Mouse (Mus musculus): ENCODE measurements around the gene Mad1l1. TPM values are rescaled to one million over a fixed set of nuclear protein-coding genes. Genes with fewer than 3 reads are reported as not detected.

The Mad1l1 gene
- total and polyA plus RNA-seq, 3 experiments = 40.5 to 65.2 TPM; not detected in 1

DNA sequence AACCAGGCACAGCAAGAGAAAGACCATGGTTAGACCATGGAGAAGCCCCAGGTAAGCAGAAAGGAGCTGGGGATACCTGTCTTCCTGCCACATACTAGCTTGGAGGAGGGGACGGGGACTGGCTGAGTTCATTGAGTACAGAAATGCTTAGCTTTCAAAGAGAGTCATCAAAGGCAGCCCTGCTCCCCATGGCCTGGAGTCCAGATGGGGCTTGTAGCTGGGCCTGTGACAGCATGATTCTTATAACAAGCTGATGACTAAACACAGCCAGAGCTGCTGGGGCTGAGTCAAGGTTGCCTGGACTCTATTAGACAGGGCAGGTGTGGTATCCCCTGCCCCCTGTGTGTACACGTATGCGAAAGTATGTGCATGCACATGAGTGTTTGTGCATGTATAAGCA, 242.9 kb downstream of the Mad1l1 start:
- TF ChIP-seq HCFC1 (IDR thresholded peaks at IDR 0.05; ENCODE audit: low read depth, low read length) (no peak), NRF1 (IDR thresholded peaks at IDR 0.05; ENCODE audit: insufficient read depth, low read depth, low read length, poor library complexity, severe bottlenecking) (no peak), CHD2 (IDR thresholded peaks at IDR 0.05; ENCODE audit: low read length) (no peak), ZNF384 (IDR thresholded peaks at IDR 0.05; ENCODE audit: low read depth, low read length) (no peak), ETS1 (IDR thresholded peaks at IDR 0.05; ENCODE audit: low read depth, low read length) (no peak), MEF2A (IDR thresholded peaks at IDR 0.05; ENCODE audit: extremely low read depth, insufficient replicate concordance, low read depth, low read length, poor library complexity, severe bottlenecking) (no peak), CHD1 (IDR thresholded peaks at IDR 0.05; ENCODE audit: low read depth, low read length) (no peak)
- Histone ChIP-seq H3K4me3 (ENCODE audit: control insufficient read depth in 1 of 2, insufficient read depth in 1 of 2, low read depth in 2 of 2, low read length in 2 of 2) (no peak overlapping the region), H3K27ac (ENCODE audit: control insufficient read depth, low read depth, low read length) (no peak overlapping the region), H3K9ac (ENCODE audit: control insufficient read depth, low read depth, low read length, poor library complexity, severe bottlenecking) (no peak overlapping the region), H3K36me3 (ENCODE audit: control insufficient read depth in 1 of 2, insufficient read depth in 2 of 2, low read length in 2 of 2) (no peaks in the 10 kb centered on the region; a peak in 1 of 4 replicates), H3K4me1 (ENCODE audit: control insufficient read depth in 1 of 2, insufficient read depth in 2 of 2, low read length in 2 of 2) (no peaks in the 10 kb centered on the region), H3K9me3 (replicated peaks; ENCODE audit: insufficient read depth, low read length) (no peaks in the 10 kb centered on the region), H3K79me2 (ENCODE audit: control insufficient read depth, insufficient read depth, low read length, poor library complexity) (no peaks in the 10 kb centered on the region), H3K27me3 (ENCODE audit: control insufficient read depth in 1 of 2, insufficient read depth in 2 of 2, low read length in 2 of 2) (no peaks in the 10 kb centered on the region)
- DNase-seq (ENCODE audit: low read depth, low spot score) = no peak

- no peak for DNase-seq (ENCODE audit: low read depth, low spot score)
- Histone ChIP-seq H3K4me1 (ENCODE audit: control insufficient read depth in 1 of 2, insufficient read depth in 2 of 2, low read length in 2 of 2) (no peaks in the 10 kb centered on the region), H3K27me3 (ENCODE audit: control insufficient read depth in 1 of 2, insufficient read depth in 2 of 2, low read length in 2 of 2) (no peaks in the 10 kb centered on the region), H3K27ac (ENCODE audit: control insufficient read depth, low read depth, low read length) (no peak overlapping the region), H3K9me3 (replicated peaks; ENCODE audit: insufficient read depth, low read length) (no peaks in the 10 kb centered on the region), H3K9ac (ENCODE audit: control insufficient read depth, low read depth, low read length, poor library complexity, severe bottlenecking) (no peak overlapping the region), H3K36me3 (ENCODE audit: control insufficient read depth in 1 of 2, insufficient read depth in 2 of 2, low read length in 2 of 2) (no peaks in the 10 kb centered on the region; a peak in 1 of 4 replicates), H3K4me3 (ENCODE audit: control insufficient read depth in 1 of 2, insufficient read depth in 1 of 2, low read depth in 2 of 2, low read length in 2 of 2) (no peak overlapping the region), H3K79me2 (ENCODE audit: control insufficient read depth, insufficient read depth, low read length, poor library complexity) (no peaks in the 10 kb centered on the region)
- TF ChIP-seq ELF1 (IDR thresholded peaks at IDR 0.05; ENCODE audit: low read depth, low read length) (no peak), JUND (IDR thresholded peaks at IDR 0.05; ENCODE audit: low read depth, low read length) (no peak), ZMIZ1 (IDR thresholded peaks at IDR 0.05; ENCODE audit: low read depth, low read length) (no peak), CHD2 (IDR thresholded peaks at IDR 0.05; ENCODE audit: low read length) (no peak), SIN3A (IDR thresholded peaks at IDR 0.05; ENCODE audit: low read length) (no peak), EP300 (IDR thresholded peaks at IDR 0.05; ENCODE audit: low read depth in 1 of 2, low read length in 2 of 2) (no peak), KAT2A (conservative IDR thresholded peaks at IDR 0.05; ENCODE audit: low read depth, low read length) (no peak), CTCF (IDR thresholded peaks at IDR 0.05 in 2 of 3, conservative IDR thresholded peaks at IDR 0.05 in 1 of 3; ENCODE audit: control insufficient read depth in 1 of 3, insufficient read depth in 1 of 3, low read depth in 2 of 3, low read length in 3 of 3, poor library complexity in 1 of 3, severe bottlenecking in 1 of 3) (no peak), USF2 (IDR thresholded peaks at IDR 0.05; ENCODE audit: borderline replicate concordance in 1 of 2, insufficient read depth in 1 of 2, low read depth in 1 of 2, low read length in 2 of 2) (no peak), MYB (IDR thresholded peaks at IDR 0.05; ENCODE audit: low read depth, low read length) (no peak), GABPA (IDR thresholded peaks at IDR 0.05; ENCODE audit: low read depth, low read length) (no peak), BHLHE40 (IDR thresholded peaks at IDR 0.05; ENCODE audit: borderline replicate concordance, low read depth, low read length) (no peak), MEF2A (IDR thresholded peaks at IDR 0.05; ENCODE audit: extremely low read depth, insufficient replicate concordance, low read depth, low read length, poor library complexity, severe bottlenecking) (no peak), MXI1 (IDR thresholded peaks at IDR 0.05; ENCODE audit: low read depth, low read length) (no peak), MYC (IDR thresholded peaks at IDR 0.05; ENCODE audit: low read depth, low read length) (no peak), RCOR1 (IDR thresholded peaks at IDR 0.05; ENCODE audit: low read depth, low read length) (no peak)
Measured at GRCm38 (mm10) chr5:140076438-140076837, 244.9 kb downstream of the Mad1l1 start.

Data from MEL (cell line).